Mouse (Mus musculus): ENCODE data around the gene Btnl6. TPM values are rescaled to one million over a fixed set of nuclear protein-coding genes. Genes with fewer than 3 reads are reported as not detected.
"Not testable (repeated sequence)": the region's sequence is repeated elsewhere in the genome, so short reads cannot be mapped to it uniquely, and the experiment has no call there.

The Btnl6 gene
- polyA plus RNA-seq, 1 experiment from 2014 or later, result not detected

- Histone ChIP-seq H3K36me3 (ENCODE audit: control insufficient read depth, insufficient read depth, low read length) (no peaks in the 10 kb centered on the region), H3K27me3 (replicated peaks; ENCODE audit: control insufficient read depth, insufficient read depth, low read length) (no peaks in the 10 kb centered on the region), H3K27ac (ENCODE audit: low read depth, low read length) (no peak overlapping the region), H3K4me2 (ENCODE audit: low read length) (no peak overlapping the region), H3K9ac (ENCODE audit: low read length) (no peak overlapping the region), H3K4me3 (ENCODE audit: low read depth, low read length) (no peak overlapping the region), H3K4me1 (ENCODE audit: control insufficient read depth, insufficient read depth, low read length) (no peaks in the 10 kb centered on the region), H3K9me3 (replicated peaks; ENCODE audit: control insufficient read depth, low read length) (no peaks in the 10 kb centered on the region)
- ATAC-seq, result no peak
- no peak for DNase-seq (ENCODE audit: low spot score)
- WGBS, result 81% methylated on average over 11 of the region's 11 CpGs
These were observed 40.3 kb upstream of the Btnl6 start for GRCm38 (mm10) chr17:34557411-34557810.

GRCm38 (mm10) chr17:34556406-34556805 is 39.3 kb upstream of the Btnl6 start:
- H3K27me3 ChIP-seq (replicated peaks; ENCODE audit: control insufficient read depth, insufficient read depth, low read length), result no peaks in the 10 kb centered on the region
- DNase-seq (ENCODE audit: low spot score) (no peak), ATAC-seq (no peak)
- no peaks in the 10 kb centered on the region for H3K9me3 ChIP-seq (replicated peaks; ENCODE audit: control insufficient read depth, low read length)
- H3K4me1 ChIP-seq (ENCODE audit: control insufficient read depth, insufficient read depth, low read length), result no peaks in the 10 kb centered on the region
- H3K4me3 ChIP-seq (ENCODE audit: low read depth, low read length), result no peak overlapping the region
- H3K9ac ChIP-seq (ENCODE audit: low read length), result no peak overlapping the region
- 84% methylated on average over 8 of the region's 8 CpGs for WGBS
- H3K4me2 ChIP-seq (ENCODE audit: low read length), result no peak overlapping the region
- no peaks in the 10 kb centered on the region for H3K36me3 ChIP-seq (ENCODE audit: control insufficient read depth, insufficient read depth, low read length)
- H3K27ac ChIP-seq (ENCODE audit: low read depth, low read length), result no peak overlapping the region

- no peak for ATAC-seq
- WGBS, result 21% methylated on average over 5 of the region's 5 CpGs
- Histone ChIP-seq H3K4me2 (ENCODE audit: low read length) (no peak overlapping the region), H3K27me3 (replicated peaks; ENCODE audit: control insufficient read depth, insufficient read depth, low read length) (no peaks in the 10 kb centered on the region), H3K36me3 (ENCODE audit: control insufficient read depth, insufficient read depth, low read length) (no peaks in the 10 kb centered on the region), H3K9ac (ENCODE audit: low read length) (no peak overlapping the region), H3K9me3 (replicated peaks; ENCODE audit: control insufficient read depth, low read length) (no peaks in the 10 kb centered on the region), H3K27ac (ENCODE audit: low read depth, low read length) (no peak overlapping the region), H3K4me3 (ENCODE audit: low read depth, low read length) (no peak overlapping the region), H3K4me1 (ENCODE audit: control insufficient read depth, insufficient read depth, low read length) (no peaks in the 10 kb centered on the region)
- DNase-seq (ENCODE audit: low spot score), result peak; percentile 63
These were observed 38.3 kb upstream of the Btnl6 start for GRCm38 (mm10) chr17:34555483-34555882.

- Histone ChIP-seq H3K9ac (ENCODE audit: low read length) (no peak overlapping the region), H3K9me3 (replicated peaks; ENCODE audit: control insufficient read depth, low read length) (no peaks in the 10 kb centered on the region), H3K4me3 (ENCODE audit: low read depth, low read length) (no peak overlapping the region), H3K27me3 (replicated peaks; ENCODE audit: control insufficient read depth, insufficient read depth, low read length) (no peaks in the 10 kb centered on the region), H3K27ac (ENCODE audit: low read depth, low read length) (no peak overlapping the region), H3K4me1 (ENCODE audit: control insufficient read depth, insufficient read depth, low read length) (no peaks in the 10 kb centered on the region), H3K4me2 (ENCODE audit: low read length) (no peak overlapping the region), H3K36me3 (ENCODE audit: control insufficient read depth, insufficient read depth, low read length) (no peaks in the 10 kb centered on the region)
- ATAC-seq (no peak), DNase-seq (ENCODE audit: low spot score) (no peak)
- WGBS, result 75% methylated on average over 2 of the region's 2 CpGs
These were observed 32.7 kb upstream of the Btnl6 start for GRCm38 (mm10) chr17:34549843-34550242.

GRCm38 (mm10) chr17:34549156-34549555 is 32.0 kb upstream of the Btnl6 start:
- no peak overlapping the region for H3K4me2 ChIP-seq (ENCODE audit: low read length)
- no peak overlapping the region for H3K4me3 ChIP-seq (ENCODE audit: low read depth, low read length)
- H3K27me3 ChIP-seq (replicated peaks; ENCODE audit: control insufficient read depth, insufficient read depth, low read length), result no peaks in the 10 kb centered on the region
- H3K36me3 ChIP-seq (ENCODE audit: control insufficient read depth, insufficient read depth, low read length), result no peaks in the 10 kb centered on the region
- DNase-seq (ENCODE audit: low spot score) (no peak), ATAC-seq (no peak)
- 87% methylated on average over 3 of the region's 3 CpGs for WGBS
- no peaks in the 10 kb centered on the region for H3K9me3 ChIP-seq (replicated peaks; ENCODE audit: control insufficient read depth, low read length)
- H3K27ac ChIP-seq (ENCODE audit: low read depth, low read length), result no peak overlapping the region
- H3K4me1 ChIP-seq (ENCODE audit: control insufficient read depth, insufficient read depth, low read length), result no peaks in the 10 kb centered on the region
- H3K9ac ChIP-seq (ENCODE audit: low read length), result no peak overlapping the region

- 96% methylated on average over 4 of the region's 4 CpGs for WGBS
- ATAC-seq, result no peak
- no peak for DNase-seq (ENCODE audit: low spot score)
- Histone ChIP-seq H3K27me3 (replicated peaks; ENCODE audit: control insufficient read depth, insufficient read depth, low read length) (no peaks in the 10 kb centered on the region), H3K4me3 (ENCODE audit: low read depth, low read length) (no peak overlapping the region), H3K4me1 (ENCODE audit: control insufficient read depth, insufficient read depth, low read length) (no peaks in the 10 kb centered on the region), H3K9ac (ENCODE audit: low read length) (no peak overlapping the region), H3K4me2 (ENCODE audit: low read length) (no peak overlapping the region), H3K27ac (ENCODE audit: low read depth, low read length) (no peak overlapping the region), H3K36me3 (ENCODE audit: control insufficient read depth, insufficient read depth, low read length) (no peaks in the 10 kb centered on the region), H3K9me3 (replicated peaks; ENCODE audit: control insufficient read depth, low read length) (no peaks in the 10 kb centered on the region)
These were observed 30.4 kb upstream of the Btnl6 start for GRCm38 (mm10) chr17:34547601-34548000.

- H3K4me1 ChIP-seq (ENCODE audit: control insufficient read depth, insufficient read depth, low read length), result no peaks in the 10 kb centered on the region
- no peaks in the 10 kb centered on the region for H3K36me3 ChIP-seq (ENCODE audit: control insufficient read depth, insufficient read depth, low read length)
- no peak overlapping the region for H3K27ac ChIP-seq (ENCODE audit: low read depth, low read length)
- 100% methylated on average over 1 of the region's 1 CpGs for WGBS
- ATAC-seq, result no peak
- no peak for DNase-seq (ENCODE audit: low spot score)
- no peaks in the 10 kb centered on the region for H3K27me3 ChIP-seq (replicated peaks; ENCODE audit: control insufficient read depth, insufficient read depth, low read length)
- H3K4me3 ChIP-seq (ENCODE audit: low read depth, low read length), result no peak overlapping the region
- H3K9ac ChIP-seq (ENCODE audit: low read length), result no peak overlapping the region
- no peak overlapping the region for H3K4me2 ChIP-seq (ENCODE audit: low read length)
- H3K9me3 ChIP-seq (replicated peaks; ENCODE audit: control insufficient read depth, low read length), result no peaks in the 10 kb centered on the region
These were observed 29.6 kb upstream of the Btnl6 start for GRCm38 (mm10) chr17:34546797-34547196.

GRCm38 (mm10) chr17:34543567-34543966 is 26.4 kb upstream of the Btnl6 start:
- DNase-seq (ENCODE audit: low spot score); H3K27ac ChIP-seq (ENCODE audit: low read depth, low read length); H3K4me1 ChIP-seq (ENCODE audit: control insufficient read depth, insufficient read depth, low read length); H3K27me3 ChIP-seq (replicated peaks; ENCODE audit: control insufficient read depth, insufficient read depth, low read length); H3K9me3 ChIP-seq (replicated peaks; ENCODE audit: control insufficient read depth, low read length); H3K36me3 ChIP-seq (ENCODE audit: control insufficient read depth, insufficient read depth, low read length); H3K9ac ChIP-seq (ENCODE audit: low read length); H3K4me3 ChIP-seq (ENCODE audit: low read depth, low read length); ATAC-seq; H3K4me2 ChIP-seq (ENCODE audit: low read length): not testable (repeated sequence)
- WGBS, result 93% methylated on average over 12 of the region's 13 CpGs

GRCm38 (mm10) chr17:34532671-34533070 is 15.5 kb upstream of the Btnl6 start:
- WGBS, result 79% methylated on average over 3 of the region's 3 CpGs
- no peak for ATAC-seq
- DNase-seq (ENCODE audit: low spot score), result no peak

More at GRCm38 (mm10) chr17:34532671-34533070, 15.5 kb upstream of the Btnl6 start:
- no peaks in the 10 kb centered on the region for H3K36me3 ChIP-seq (ENCODE audit: control insufficient read depth, insufficient read depth, low read length)
- no peak overlapping the region for H3K4me2 ChIP-seq (ENCODE audit: low read length)
- H3K9me3 ChIP-seq (replicated peaks; ENCODE audit: control insufficient read depth, low read length), result no peaks in the 10 kb centered on the region
- H3K9ac ChIP-seq (ENCODE audit: low read length), result no peak overlapping the region
- H3K4me3 ChIP-seq (ENCODE audit: low read depth, low read length), result no peak overlapping the region
- no peaks in the 10 kb centered on the region for H3K4me1 ChIP-seq (ENCODE audit: control insufficient read depth, insufficient read depth, low read length)
- no peak overlapping the region for H3K27ac ChIP-seq (ENCODE audit: low read depth, low read length)
- no peaks in the 10 kb centered on the region for H3K27me3 ChIP-seq (replicated peaks; ENCODE audit: control insufficient read depth, insufficient read depth, low read length)
